Mouse (Mus musculus): ENCODE measurements around the gene Cenpx. TPM values are rescaled to one million over a fixed set of nuclear protein-coding genes. Genes with fewer than 3 reads are reported as not detected.

The Cenpx gene
- polyA plus RNA-seq, 1 experiment, result 40.2 TPM

GRCm38 (mm10) chr11:120672687-120673593 lies 40.6 kb downstream of the Cenpx start, which contains the start of gene Aspscr1:
Gene Aspscr1 (plus strand): TSS chr11:120672973.
- H3K4me1 ChIP-seq (ENCODE audit: control insufficient read depth, insufficient read depth, low read length), result peaks cover 5% of the 10 kb centered on the region; the same call in 1 of the 2 replicates
- peak within 1 kb of the TSS; percentile 74 for H3K4me3 ChIP-seq (ENCODE audit: insufficient read depth, low read length)
- peak within 1 kb of the TSS; percentile 76 for H3K27ac ChIP-seq (ENCODE audit: insufficient read depth, low read length)
- TF ChIP-seq POLR2A (IDR thresholded peaks at IDR 0.05; ENCODE audit: extremely low read depth, insufficient read depth, low read length), result peak; percentile 56; the same call in 1 of the 2 replicates
- TF ChIP-seq CTCF (IDR thresholded peaks at IDR 0.05; ENCODE audit: extremely low read depth, insufficient read depth, low read length), result no peak

GRCm38 (mm10) chr11:120666617-120667016 lies 46.9 kb downstream of the Cenpx start:
- H3K4me3 ChIP-seq (ENCODE audit: insufficient read depth, low read length), result no peak overlapping the region
- no peak overlapping the region for H3K27ac ChIP-seq (ENCODE audit: insufficient read depth, low read length)
- no peak for TF ChIP-seq CTCF (IDR thresholded peaks at IDR 0.05; ENCODE audit: extremely low read depth, insufficient read depth, low read length)
- TF ChIP-seq POLR2A (IDR thresholded peaks at IDR 0.05; ENCODE audit: extremely low read depth, insufficient read depth, low read length), result no peak
- H3K4me1 ChIP-seq (ENCODE audit: control insufficient read depth, insufficient read depth, low read length), result no peaks in the 10 kb centered on the region

GRCm38 (mm10) chr11:120665406-120665805 lies 48.1 kb downstream of the Cenpx start:
- H3K4me3 ChIP-seq (ENCODE audit: insufficient read depth, low read length), result no peak overlapping the region
- TF ChIP-seq CTCF (IDR thresholded peaks at IDR 0.05; ENCODE audit: extremely low read depth, insufficient read depth, low read length), result no peak
- TF ChIP-seq POLR2A (IDR thresholded peaks at IDR 0.05; ENCODE audit: extremely low read depth, insufficient read depth, low read length), result no peak
- no peak overlapping the region for H3K27ac ChIP-seq (ENCODE audit: insufficient read depth, low read length)
- H3K4me1 ChIP-seq (ENCODE audit: control insufficient read depth, insufficient read depth, low read length), result no peaks in the 10 kb centered on the region

GRCm38 (mm10) chr11:120663714-120664113 lies 49.8 kb downstream of the Cenpx start:
- no peak overlapping the region for H3K4me3 ChIP-seq (ENCODE audit: insufficient read depth, low read length)
- no peak for TF ChIP-seq CTCF (IDR thresholded peaks at IDR 0.05; ENCODE audit: extremely low read depth, insufficient read depth, low read length)

GRCm38 (mm10) chr11:120662759-120663158 lies 50.8 kb downstream of the Cenpx start:
- H3K4me1 ChIP-seq (ENCODE audit: control insufficient read depth, insufficient read depth, low read length), result no peaks in the 10 kb centered on the region
- no peak overlapping the region for H3K4me3 ChIP-seq (ENCODE audit: insufficient read depth, low read length)
- H3K27ac ChIP-seq (ENCODE audit: insufficient read depth, low read length), result no peak overlapping the region
- TF ChIP-seq CTCF (IDR thresholded peaks at IDR 0.05; ENCODE audit: extremely low read depth, insufficient read depth, low read length) (no peak), POLR2A (IDR thresholded peaks at IDR 0.05; ENCODE audit: extremely low read depth, insufficient read depth, low read length) (no peak)

More at GRCm38 (mm10) chr11:120663714-120664113, 49.8 kb downstream of the Cenpx start:
- Histone ChIP-seq H3K4me1 (ENCODE audit: control insufficient read depth, insufficient read depth, low read length) (no peaks in the 10 kb centered on the region), H3K27ac (ENCODE audit: insufficient read depth, low read length) (no peak overlapping the region)

- TF ChIP-seq CTCF (IDR thresholded peaks at IDR 0.05; ENCODE audit: extremely low read depth, insufficient read depth, low read length) (no peak), POLR2A (IDR thresholded peaks at IDR 0.05; ENCODE audit: extremely low read depth, insufficient read depth, low read length) (no peak)
- peak within 1 kb of the TSS; percentile 51; the same call in 1 of the 2 replicates for H3K27ac ChIP-seq (ENCODE audit: insufficient read depth, low read length)
- H3K4me1 ChIP-seq (ENCODE audit: control insufficient read depth, insufficient read depth, low read length), result no peaks in the 10 kb centered on the region
- peak within 1 kb of the TSS; percentile 4 for H3K4me3 ChIP-seq (ENCODE audit: insufficient read depth, low read length)
These were observed 52.5 kb downstream of the Cenpx start, which contains the start of gene Notum for GRCm38 (mm10) chr11:120661076-120661460. Gene Notum (minus strand): TSS chr11:120661175.

Other genes starting within 250 kb of the Cenpx start
- 46.0 and 46.2 TPM in 2 replicates for gene Arl16, start 246.1 kb downstream of the Cenpx start, polyA plus RNA-seq (2012; rRNA removed)
- gene Mrpl12, start 229.1 kb downstream of the Cenpx start, polyA plus RNA-seq (2012; rRNA removed), result 96.3 and 96.6 TPM in 2 replicates
- 29.0 and 30.0 TPM in 2 replicates for gene Slc25a10, start 221.9 kb downstream of the Cenpx start, polyA plus RNA-seq (2012; rRNA removed)
- 0.13 TPM in 2 replicates for gene Gcgr, start 183.0 kb downstream of the Cenpx start, polyA plus RNA-seq (2012; rRNA removed)
- gene Mcrip1, start 164.0 kb downstream of the Cenpx start, polyA plus RNA-seq (2012; rRNA removed), result 158 and 160 TPM in 2 replicates
- not detected in 2 replicates for gene Ppp1r27, start 162.6 kb downstream of the Cenpx start, polyA plus RNA-seq (2012; rRNA removed)
- gene P4hb, start 140.5 kb downstream of the Cenpx start, polyA plus RNA-seq (2012; rRNA removed), result 88.9 and 91.2 TPM in 2 replicates
- gene Arhgdia, start 132.1 kb downstream of the Cenpx start, polyA plus RNA-seq (2012; rRNA removed), result 416 and 442 TPM in 2 replicates
- gene Alyref, start 115.4 kb downstream of the Cenpx start, polyA plus RNA-seq (2012; rRNA removed), result 42.1 and 46.9 TPM in 2 replicates
- gene Anapc11, start 115.3 kb downstream of the Cenpx start, polyA plus RNA-seq (2012; rRNA removed), result 148 and 161 TPM in 2 replicates
- 0.58 and 1.1 TPM in 2 replicates for gene Npb, start 105.3 kb downstream of the Cenpx start, polyA plus RNA-seq (2012; rRNA removed)
- gene Pcyt2, start 95.8 kb downstream of the Cenpx start, polyA plus RNA-seq (2012; rRNA removed), result 281 and 289 TPM in 2 replicates
- 98.2 and 105 TPM in 2 replicates for gene Sirt7, start 88.5 kb downstream of the Cenpx start, polyA plus RNA-seq (2012; rRNA removed)
- gene Mafg, start 80.1 kb downstream of the Cenpx start, polyA plus RNA-seq (2012; rRNA removed), result 83.7 and 83.9 TPM in 2 replicates
- gene Pycr1, start 70.0 kb downstream of the Cenpx start, polyA plus RNA-seq (2012; rRNA removed), result 2.2 and 3.6 TPM in 2 replicates
- 3.4 and 3.6 TPM in 2 replicates for gene Myadml2, start 65.6 kb downstream of the Cenpx start, polyA plus RNA-seq (2012; rRNA removed)
- gene Notum, start 52.6 kb downstream of the Cenpx start, polyA plus RNA-seq (2012; rRNA removed), result 6.8 and 7.1 TPM in 2 replicates
- gene Aspscr1, start 40.8 kb downstream of the Cenpx start, polyA plus RNA-seq (2012; rRNA removed), result 46.2 and 46.8 TPM in 2 replicates
- 114 and 137 TPM in 2 replicates for gene Lrrc45, start 187 bp upstream of the Cenpx start, polyA plus RNA-seq (2012; rRNA removed)
- gene Rac3, start 7.7 kb upstream of the Cenpx start, polyA plus RNA-seq (2012; rRNA removed), result 60.4 and 72.2 TPM in 2 replicates
- gene Dcxr, start 13.5 kb upstream of the Cenpx start, polyA plus RNA-seq (2012; rRNA removed), result 20.5 and 21.3 TPM in 2 replicates
- gene Cbr2, start 18.4 kb upstream of the Cenpx start, polyA plus RNA-seq (2012; rRNA removed), result 4.6 and 4.9 TPM in 2 replicates
- 1.4 and 2.8 TPM in 2 replicates for gene Hmga1b, start 49.1 kb upstream of the Cenpx start, polyA plus RNA-seq (2012; rRNA removed)
- 98.9 and 103 TPM in 2 replicates for gene Rfng, start 70.5 kb upstream of the Cenpx start, polyA plus RNA-seq (2012; rRNA removed)
- 223 and 224 TPM in 2 replicates for gene Gps1, start 70.5 kb upstream of the Cenpx start, polyA plus RNA-seq (2012; rRNA removed)
- 49.8 and 51.3 TPM in 2 replicates for gene Dus1l, start 82.7 kb upstream of the Cenpx start, polyA plus RNA-seq (2012; rRNA removed)
- 219 and 242 TPM in 2 replicates for gene Fasn, start 110.8 kb upstream of the Cenpx start, polyA plus RNA-seq (2012; rRNA removed)
- gene Ccdc57, start 219.1 kb upstream of the Cenpx start, polyA plus RNA-seq (2012; rRNA removed), result 11.0 and 13.1 TPM in 2 replicates
- gene Slc16a3, start 234.7 kb upstream of the Cenpx start, polyA plus RNA-seq (2012; rRNA removed), result 6.1 and 7.1 TPM in 2 replicates

All from cortical plate, adult 2 months (tissue).